Mouse (Mus musculus) cortical plate, adult 2 months (tissue): ENCODE results near the gene Cenpp. TPM values are rescaled to one million over a fixed set of nuclear protein-coding genes. Genes with fewer than 3 reads are reported as not detected.

ENCODE experiments used
- H3K27ac ChIP-seq: fragments of 200-500 bp; 2 replicates; pipeline ENCODE4 v1.5.1; 2012; ENCODE audit warnings: low read length, control low read depth, inconsistent platforms; ENCODE audit not compliant: insufficient read depth
- H3K4me1 ChIP-seq: fragments of 200-500 bp; 2 replicates; pipeline ENCODE4 v1.6.1; 2011; ENCODE audit warnings: low read length; ENCODE audit not compliant: control insufficient read depth, insufficient read depth
- H3K4me3 ChIP-seq: fragments of 200-500 bp; 2 replicates; pipeline ENCODE4 v1.5.1; 2011; ENCODE audit warnings: mild to moderate bottlenecking, low read length, control low read depth; ENCODE audit not compliant: insufficient read depth
- CTCF ChIP-seq: fragments of 200-500 bp; IDR thresholded peaks from 2 replicates; pipeline ENCODE4 v1.5.1; 2011; ENCODE audit warnings: mild to moderate bottlenecking, control low read depth, low read length; ENCODE audit not compliant: insufficient read depth; ENCODE audit errors: extremely low read depth
- POLR2A ChIP-seq: fragments of 200-500 bp; IDR thresholded peaks from 2 replicates; pipeline ENCODE4 v1.6.1; 2011; ENCODE audit warnings: mild to moderate bottlenecking, low read length, control low read depth; ENCODE audit not compliant: insufficient read depth; ENCODE audit errors: extremely low read depth
- polyA plus RNA-seq: library from polyadenylated mRNA; depleted of rRNA; stranded (reverse); fragments of >200 nt; gene quantifications from 2 replicates; pipeline ENCODE4 v1.2.3, GENCODE M21; 2012

Gene Cenpp
- polyA plus RNA-seq, 1 experiment = 0.92 TPM

DNA sequence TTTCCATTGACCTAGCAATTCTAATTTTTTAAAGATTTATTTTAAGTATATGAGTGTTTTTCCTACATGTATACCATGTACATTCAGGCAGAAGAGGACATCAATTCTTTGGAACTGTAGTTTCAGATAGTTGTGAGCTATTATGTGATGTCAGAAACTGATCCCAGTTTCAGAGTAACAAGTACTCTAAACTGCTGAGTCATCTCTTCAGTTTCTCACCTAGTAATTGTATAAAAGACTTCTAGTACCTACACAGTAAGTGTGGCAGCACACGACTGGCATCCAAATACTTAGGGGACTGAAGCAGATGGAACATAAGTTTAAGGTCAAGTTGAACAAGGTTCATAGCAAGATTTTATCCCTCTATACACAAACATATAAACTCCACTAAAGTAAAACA lies 6.6 kb downstream of the Cenpp start:
- no peak for TF ChIP-seq POLR2A
- Histone ChIP-seq H3K4me3 (no peak overlapping the region), H3K4me1 (no peaks in the 10 kb centered on the region), H3K27ac (no peak overlapping the region)

DNA sequence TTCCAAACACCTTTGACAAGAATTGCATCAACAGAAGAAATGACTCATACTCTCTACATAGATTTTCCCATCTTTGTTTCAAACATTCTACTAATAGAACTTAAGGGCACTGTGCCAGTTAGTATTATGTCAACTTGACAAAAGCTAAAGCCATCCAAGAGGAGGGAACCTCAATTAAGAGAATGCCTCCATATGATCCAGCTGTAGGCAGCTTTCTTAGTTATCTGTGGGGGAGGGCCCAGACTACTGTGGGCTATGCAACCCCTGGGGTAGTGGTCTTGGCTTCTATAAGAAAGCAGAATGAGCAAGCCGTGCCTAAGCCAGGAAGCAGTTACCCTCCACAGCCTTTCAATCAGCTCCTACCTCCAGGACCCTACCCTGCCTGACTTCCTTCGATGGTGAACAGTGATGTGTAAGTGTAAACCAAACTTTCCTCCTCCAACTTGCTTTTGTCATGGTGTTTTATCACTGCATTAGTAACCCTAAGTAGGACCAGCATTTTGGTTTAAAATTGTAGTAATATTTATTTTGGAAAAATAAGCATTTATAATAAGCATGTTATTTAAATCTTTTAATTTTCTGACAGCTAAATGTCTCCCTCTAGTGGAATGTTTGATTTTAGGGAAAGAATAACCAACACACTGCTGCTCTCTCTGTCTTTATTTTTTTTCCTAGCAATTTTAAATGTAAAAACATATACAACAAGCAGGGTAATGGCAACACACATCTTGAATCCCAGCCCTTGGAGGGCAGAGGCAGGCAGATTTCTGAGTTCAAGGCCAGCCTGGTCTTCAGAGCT lies 7.7 kb downstream of the Cenpp start:
- Histone ChIP-seq H3K4me3 (no peak overlapping the region), H3K4me1 (no peaks in the 10 kb centered on the region), H3K27ac (no peak overlapping the region)
- no peak for TF ChIP-seq POLR2A
- no peak for TF ChIP-seq CTCF

DNA sequence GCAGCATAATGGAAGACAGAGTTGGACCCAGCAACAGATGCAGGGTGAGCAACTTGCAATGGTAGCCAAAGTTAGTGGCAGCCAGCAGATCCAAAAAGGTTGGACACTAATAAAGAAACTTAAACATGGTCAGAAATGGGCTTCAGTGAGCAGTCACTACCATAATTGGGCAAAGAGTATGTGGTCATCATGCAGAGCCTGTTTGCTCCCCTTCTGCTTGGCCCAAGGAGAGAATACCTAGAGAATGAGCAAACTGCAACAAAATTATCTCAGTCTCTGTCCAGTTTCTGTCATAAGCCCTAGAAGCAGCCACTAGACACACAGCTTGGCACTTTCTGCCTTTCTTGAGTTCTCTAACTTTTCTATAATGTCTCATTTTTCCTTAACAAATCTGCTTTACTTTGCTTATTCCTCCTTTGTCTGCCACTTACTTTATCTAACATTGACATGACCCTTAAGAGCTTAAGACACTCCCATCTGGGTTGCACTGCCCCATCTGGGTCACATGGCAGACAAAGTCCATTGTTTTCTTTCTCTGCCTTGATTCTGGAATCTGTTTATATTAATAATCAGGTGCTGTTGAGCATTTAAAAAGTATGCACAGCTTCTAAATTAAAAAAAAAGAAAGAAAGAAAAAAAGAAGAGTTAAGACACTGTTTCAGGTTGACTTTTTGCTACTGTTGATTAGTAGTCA lies 8.8 kb downstream of the Cenpp start:
- H3K4me3 ChIP-seq = no peak overlapping the region
- H3K27ac ChIP-seq = no peak overlapping the region
- H3K4me1 ChIP-seq = no peaks in the 10 kb centered on the region
- TF ChIP-seq CTCF (no peak), POLR2A (no peak)

DNA sequence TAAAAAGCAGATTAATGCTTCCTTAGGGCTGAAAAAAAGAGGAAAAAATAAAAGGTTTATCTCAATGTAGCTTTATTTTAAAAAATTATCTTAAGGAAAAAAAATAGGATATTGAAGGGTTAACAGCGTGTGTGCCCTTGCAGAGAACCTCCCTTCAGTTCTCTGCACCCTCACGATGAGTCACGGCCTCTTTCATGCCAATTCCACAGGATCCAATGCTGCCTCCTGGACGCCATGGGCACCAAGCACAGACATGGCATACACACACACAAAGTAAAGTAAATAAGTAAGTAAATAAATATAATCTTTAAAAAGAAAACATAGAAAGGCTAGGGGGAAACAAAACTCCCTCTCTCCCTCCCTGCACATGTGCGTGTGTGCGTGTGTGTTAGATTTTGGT lies 9.9 kb downstream of the Cenpp start:
- H3K4me3 ChIP-seq = no peak overlapping the region
- H3K4me1 ChIP-seq = no peaks in the 10 kb centered on the region
- no peak overlapping the region for H3K27ac ChIP-seq
- TF ChIP-seq POLR2A (no peak), CTCF (no peak)

DNA sequence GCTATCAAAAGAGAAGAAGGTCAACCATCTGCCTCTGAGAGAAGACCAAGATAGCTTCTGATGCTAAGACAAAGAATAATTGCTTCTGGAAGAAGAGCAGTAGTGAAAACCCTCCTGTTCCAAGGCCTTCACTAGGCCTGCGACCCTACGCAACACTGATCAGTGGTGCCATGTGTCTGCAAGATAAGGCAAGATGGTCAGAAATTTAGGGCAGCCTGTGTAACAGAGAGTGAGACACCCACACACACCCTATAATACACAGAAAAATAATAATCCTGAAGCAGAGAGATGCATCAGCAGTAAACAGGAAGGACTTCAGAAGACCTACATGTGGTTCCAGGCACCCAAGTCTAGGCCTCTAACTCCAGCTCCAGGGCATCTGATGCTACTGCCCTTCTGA lies 12.6 kb downstream of the Cenpp start:
- H3K4me1 ChIP-seq = no peaks in the 10 kb centered on the region
- H3K4me3 ChIP-seq = no peak overlapping the region
- TF ChIP-seq POLR2A (no peak), CTCF (no peak)
- no peak overlapping the region for H3K27ac ChIP-seq

DNA sequence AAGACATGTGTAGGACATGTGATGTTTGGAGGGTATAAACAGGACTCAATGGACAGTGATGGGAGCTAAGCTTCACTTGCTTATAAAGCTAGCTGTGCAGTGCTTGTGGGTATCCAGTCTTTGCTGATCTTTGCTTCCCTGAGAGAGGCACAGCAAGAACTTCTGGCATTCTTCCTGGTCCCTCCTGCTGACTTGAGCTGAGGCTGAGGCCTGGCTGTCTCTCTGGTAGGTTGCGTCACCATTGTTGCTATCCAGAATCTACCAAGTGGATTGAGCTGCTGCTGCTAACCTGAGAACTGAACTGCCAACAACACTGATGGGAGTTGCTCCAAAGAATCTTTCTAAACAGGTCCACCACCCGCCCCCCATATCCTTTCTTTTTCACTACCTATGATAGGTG lies 23.5 kb downstream of the Cenpp start:
- no peak overlapping the region for H3K4me3 ChIP-seq
- no peaks in the 10 kb centered on the region for H3K4me1 ChIP-seq
- H3K27ac ChIP-seq = no peak overlapping the region
- no peak for TF ChIP-seq CTCF

DNA sequence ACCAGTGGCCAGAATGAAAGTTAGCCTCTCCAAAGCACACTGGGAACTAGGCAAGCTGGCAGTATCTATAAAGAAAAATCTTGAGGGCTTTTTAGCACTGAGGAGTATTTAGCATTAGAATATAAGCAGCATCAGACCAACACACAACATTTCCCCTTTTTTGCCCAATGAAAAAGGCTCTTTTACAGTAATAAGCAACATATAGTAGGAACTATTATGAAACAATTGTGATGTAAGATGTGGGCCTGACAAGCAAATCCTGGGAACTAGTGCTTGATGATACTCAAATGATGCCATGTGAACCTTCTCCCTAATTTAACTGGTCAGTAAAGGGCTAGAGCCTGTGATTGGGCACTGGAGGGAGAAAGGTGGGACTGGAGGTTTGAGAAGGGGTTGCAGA lies 24.4 kb downstream of the Cenpp start:
- TF ChIP-seq CTCF = no peak
- TF ChIP-seq POLR2A = no peak
- Histone ChIP-seq H3K4me1 (no peaks in the 10 kb centered on the region), H3K4me3 (no peak overlapping the region), H3K27ac (no peak overlapping the region)

DNA sequence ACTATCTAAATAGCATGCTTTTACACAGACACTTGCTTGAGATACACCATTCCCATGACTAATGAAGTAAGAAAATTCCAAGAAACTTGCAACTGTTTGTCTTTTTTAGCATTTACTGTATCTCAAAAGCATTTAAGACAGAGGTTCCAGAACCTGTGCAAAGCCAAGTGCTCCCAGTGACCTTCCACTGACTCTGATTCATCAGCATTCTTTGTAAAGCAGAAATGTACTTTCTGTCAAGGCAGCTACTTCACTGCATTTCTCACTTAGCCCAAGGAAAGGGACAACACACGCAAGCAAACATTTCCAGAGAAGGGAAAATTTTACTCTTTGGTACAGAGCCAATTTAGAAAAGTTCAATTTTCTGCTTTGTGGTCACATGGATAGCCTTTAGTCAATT lies 29.4 kb downstream of the Cenpp start:
- H3K4me1 ChIP-seq = no peaks in the 10 kb centered on the region
- TF ChIP-seq CTCF (no peak), POLR2A (no peak)
- H3K4me3 ChIP-seq = no peak overlapping the region
- H3K27ac ChIP-seq = no peak overlapping the region

DNA sequence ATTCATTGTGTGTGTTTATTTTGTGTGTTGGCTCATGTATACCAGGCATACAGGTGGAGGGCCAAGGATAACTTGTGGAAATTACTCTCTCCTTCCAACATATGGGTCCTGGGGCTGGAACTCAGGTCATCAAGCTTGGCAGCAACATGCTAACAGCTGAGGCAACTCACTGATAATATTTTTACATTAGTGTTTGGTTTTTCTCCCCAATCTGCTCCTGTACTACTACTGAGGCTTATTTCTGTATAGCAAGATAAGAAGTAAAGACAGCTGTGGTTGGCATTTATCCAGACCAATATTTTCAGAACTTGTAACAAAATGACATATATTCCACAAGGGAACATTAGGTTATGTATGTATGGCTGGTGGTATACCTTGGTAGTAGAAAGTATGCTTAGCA lies 34.2 kb downstream of the Cenpp start:
- Histone ChIP-seq H3K4me3 (no peak overlapping the region), H3K27ac (no peak overlapping the region), H3K4me1 (no peaks in the 10 kb centered on the region)
- TF ChIP-seq POLR2A (no peak), CTCF (no peak)

DNA sequence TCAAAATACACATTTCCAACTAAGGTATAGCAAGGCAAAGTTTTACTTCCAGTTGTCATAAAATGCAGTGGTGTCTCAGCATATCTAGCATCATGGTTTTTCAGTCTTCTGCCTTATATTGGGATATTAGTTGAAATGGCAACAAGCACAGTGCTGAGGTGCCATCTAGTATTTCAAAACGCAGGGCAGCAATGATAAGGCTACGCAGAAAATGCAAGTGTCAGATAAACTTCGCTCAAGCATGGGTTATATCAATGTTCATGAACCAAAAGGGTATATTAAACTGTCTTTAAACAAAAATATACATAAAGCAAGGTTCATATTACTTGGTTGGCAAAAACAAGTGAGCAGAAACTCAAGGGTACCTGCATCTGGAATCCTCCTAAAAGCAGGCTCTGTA lies 35.6 kb downstream of the Cenpp start:
- Histone ChIP-seq H3K4me3 (no peak overlapping the region), H3K4me1 (no peaks in the 10 kb centered on the region), H3K27ac (no peak overlapping the region)
- TF ChIP-seq CTCF (no peak), POLR2A (no peak)
